Mouse (Mus musculus): ENCODE data around the gene Slc39a13. TPM values are rescaled to one million over a fixed set of nuclear protein-coding genes. Genes with fewer than 3 reads are reported as not detected.

The Slc39a13 gene
- total RNA-seq, 2 experiments from 2014 or later, result 23.3 to 31.2 TPM

GRCm38 (mm10) chr2:91090827-91091226 lies 20.6 kb upstream of the Slc39a13 start:
- DNase-seq (ENCODE audit: extremely low spot score in 1 of 2, low spot score in 1 of 2), result no peak

GRCm38 (mm10) chr2:91090208-91090607 lies 20.0 kb upstream of the Slc39a13 start:
- DNase-seq (ENCODE audit: extremely low spot score in 1 of 2, low spot score in 1 of 2), result no peak

GRCm38 (mm10) chr2:91088987-91089386 lies 18.8 kb upstream of the Slc39a13 start:
- no peak for DNase-seq (ENCODE audit: extremely low spot score in 1 of 2, low spot score in 1 of 2)

GRCm38 (mm10) chr2:91087453-91087852 lies 17.2 kb upstream of the Slc39a13 start:
- DNase-seq (ENCODE audit: extremely low spot score in 1 of 2, low spot score in 1 of 2), result no peak

GRCm38 (mm10) chr2:91086392-91087237 lies 16.4 kb upstream of the Slc39a13 start:
- no peak for DNase-seq (ENCODE audit: extremely low spot score in 1 of 2, low spot score in 1 of 2)

GRCm38 (mm10) chr2:91085494-91086391 lies 15.5 kb upstream of the Slc39a13 start:
- DNase-seq (ENCODE audit: extremely low spot score in 1 of 2, low spot score in 1 of 2), result no peak

GRCm38 (mm10) chr2:91084179-91084820 lies 14.1 kb upstream of the Slc39a13 start:
- no peak for DNase-seq (ENCODE audit: extremely low spot score in 1 of 2, low spot score in 1 of 2)

- no peak for DNase-seq (ENCODE audit: extremely low spot score in 1 of 2, low spot score in 1 of 2)
Measured at GRCm38 (mm10) chr2:91083366-91083940, 13.2 kb upstream of the Slc39a13 start.

GRCm38 (mm10) chr2:91082844-91083243 lies 12.6 kb upstream of the Slc39a13 start:
- no peak for DNase-seq (ENCODE audit: extremely low spot score in 1 of 2, low spot score in 1 of 2)

GRCm38 (mm10) chr2:91081775-91082695 lies 11.8 kb upstream of the Slc39a13 start, which contains the start of gene Spi1:
TSS of gene Spi1 (plus strand) at chr2:91082390.
- no peak for DNase-seq (ENCODE audit: extremely low spot score in 1 of 2, low spot score in 1 of 2)

GRCm38 (mm10) chr2:91080784-91081513 lies 10.7 kb upstream of the Slc39a13 start:
- DNase-seq (ENCODE audit: extremely low spot score in 1 of 2, low spot score in 1 of 2), result no peak

- no peak for DNase-seq (ENCODE audit: extremely low spot score in 1 of 2, low spot score in 1 of 2)
Measured at GRCm38 (mm10) chr2:91079026-91079384, 8.8 kb upstream of the Slc39a13 start.

- DNase-seq (ENCODE audit: extremely low spot score in 1 of 2, low spot score in 1 of 2), result no peak
Measured at GRCm38 (mm10) chr2:91078314-91079025, 8.3 kb upstream of the Slc39a13 start.

- no peak for DNase-seq (ENCODE audit: extremely low spot score in 1 of 2, low spot score in 1 of 2)
Measured at GRCm38 (mm10) chr2:91077957-91078313, 7.7 kb upstream of the Slc39a13 start.

- no peak for DNase-seq (ENCODE audit: extremely low spot score in 1 of 2, low spot score in 1 of 2)
Measured at GRCm38 (mm10) chr2:91072092-91072491, 1.9 kb upstream of the Slc39a13 start.

- no peak for DNase-seq (ENCODE audit: extremely low spot score in 1 of 2, low spot score in 1 of 2)
Measured at GRCm38 (mm10) chr2:91071059-91071458, 842 bp upstream of the Slc39a13 start.

- no peak for DNase-seq (ENCODE audit: extremely low spot score in 1 of 2, low spot score in 1 of 2)
Measured at GRCm38 (mm10) chr2:91069306-91070000, 764 bp downstream of the Slc39a13 start.

- no peak for DNase-seq (ENCODE audit: extremely low spot score in 1 of 2, low spot score in 1 of 2)
Measured at GRCm38 (mm10) chr2:91068872-91069165, 1.4 kb downstream of the Slc39a13 start.

Measured in layer of hippocampus, postnatal 25 days (tissue).